Mouse (Mus musculus) cerebellum, adult (tissue): Measurements from ENCODE around the gene Acap2.

ENCODE experiments used
- ATAC-seq: cut with Nextera tagmentation; 2 replicates; pipeline ENCODE4 v1.9.2; 2017; ENCODE audit warnings: mild to moderate bottlenecking, moderate library complexity, mixed read lengths; ENCODE audit not compliant: insufficient number of reproducible peaks, low FRiP score, low TSS enrichment

The Acap2 gene

DNA sequence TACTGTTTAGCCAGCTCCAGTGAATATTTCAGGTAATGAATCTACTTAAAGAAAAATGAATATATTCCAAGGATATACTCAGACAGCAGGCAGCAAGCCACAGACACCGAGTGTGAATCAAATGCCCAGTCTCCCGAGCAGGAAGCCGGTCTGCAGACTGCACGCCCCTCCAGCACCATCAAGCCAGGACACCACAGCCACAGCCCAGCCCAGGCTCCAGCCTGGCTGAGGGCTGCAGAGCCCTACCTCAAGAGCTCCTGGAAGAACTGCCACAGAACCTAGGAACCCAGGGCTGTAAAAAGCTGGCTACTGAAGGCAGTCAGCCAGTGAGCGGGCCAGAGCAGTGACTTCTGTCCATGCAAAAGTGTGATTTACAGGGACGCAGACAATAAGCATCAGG, 148.2 kb downstream of the Acap2 start:
- no peak for ATAC-seq

- ATAC-seq = no peak
Observed at GRCm38 (mm10) chr16:31052177-31052726, 148.8 kb downstream of the Acap2 start.

GRCm38 (mm10) chr16:31050701-31051100, 150.3 kb downstream of the Acap2 start:
- ATAC-seq = no peak

DNA sequence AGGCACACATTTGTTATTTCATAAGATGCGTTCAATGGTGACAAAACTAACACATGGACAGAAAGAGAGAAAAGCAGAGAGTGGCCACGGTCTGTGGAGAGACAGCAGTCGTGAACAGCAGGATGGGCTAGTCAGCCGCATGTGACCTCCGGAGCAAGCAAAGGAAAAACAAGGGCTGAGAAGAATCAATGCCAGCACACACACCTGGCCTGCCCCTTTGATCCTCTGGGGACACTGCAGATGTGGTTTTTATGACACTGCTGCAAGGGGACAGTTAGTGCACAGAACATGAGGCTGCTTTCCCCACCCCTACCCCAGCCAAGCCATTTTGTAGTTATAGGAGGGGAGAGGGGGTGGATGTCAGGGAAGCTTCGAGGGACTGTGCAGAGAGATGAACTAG, 152.9 kb downstream of the Acap2 start:
- no peak for ATAC-seq

DNA sequence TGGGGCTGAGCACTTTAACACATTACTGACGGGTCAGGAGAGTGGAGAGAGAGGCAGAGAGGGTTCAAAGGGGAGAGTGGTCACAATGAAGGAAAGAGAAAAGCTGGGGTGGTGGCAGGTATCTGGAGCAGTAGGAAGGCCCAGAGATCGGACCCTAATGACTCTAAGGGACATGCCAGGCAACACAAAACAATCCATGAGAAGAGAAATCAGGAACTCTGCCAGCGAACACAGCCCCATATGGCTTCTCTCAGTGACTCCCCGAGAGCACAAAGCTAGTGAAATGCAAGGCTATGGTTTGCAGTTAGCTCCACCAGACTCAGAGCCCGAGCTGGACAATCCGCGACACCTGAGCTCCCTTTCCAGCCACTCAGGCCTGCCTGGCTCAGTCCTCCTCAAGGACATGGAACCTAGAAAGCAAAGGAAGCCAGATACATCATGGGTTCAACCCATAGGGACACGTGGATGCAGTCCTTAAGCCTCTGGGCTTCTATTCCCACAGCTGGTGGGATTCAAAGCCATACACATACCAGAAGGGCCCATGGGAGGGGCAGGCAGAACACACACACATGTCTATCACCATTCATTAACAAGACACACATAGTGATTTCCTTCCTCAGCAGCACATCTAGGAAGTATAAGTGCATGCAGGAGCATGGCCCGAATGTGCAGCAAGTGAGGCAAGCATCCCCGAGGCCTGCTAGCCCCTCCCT, 153.7 kb downstream of the Acap2 start:
- peak; percentile 55 for ATAC-seq

- ATAC-seq = peak; percentile 37; the same call in 1 of the 2 replicates
Observed at GRCm38 (mm10) chr16:31046217-31046659, 154.8 kb downstream of the Acap2 start.

GRCm38 (mm10) chr16:31045211-31045610, 155.8 kb downstream of the Acap2 start:
- no peak for ATAC-seq

- no peak for ATAC-seq
Observed at GRCm38 (mm10) chr16:31043136-31043535, 157.9 kb downstream of the Acap2 start.
